Mouse (Mus musculus): ENCODE measurements around the gene Snrpa1.

The Snrpa1 gene

DNA sequence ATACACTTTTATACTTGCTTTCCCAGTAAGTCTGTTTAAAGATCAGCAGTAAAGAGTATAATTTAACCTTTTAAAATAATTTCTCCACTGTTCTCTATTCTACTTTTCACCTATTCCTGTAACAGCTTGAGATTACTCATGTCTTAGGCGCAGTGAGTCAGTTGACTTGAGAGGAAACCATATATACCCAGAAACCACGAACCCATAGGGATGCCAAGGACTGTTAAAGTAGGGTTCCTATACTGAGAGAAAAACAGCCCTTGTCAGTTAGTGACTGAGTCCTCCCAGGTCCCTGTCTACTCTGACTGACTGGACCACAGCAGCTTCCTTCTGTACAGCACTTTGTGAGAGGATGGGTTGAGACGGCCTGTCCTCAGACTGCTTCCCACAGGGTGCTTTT, 59.2 kb downstream of the Snrpa1 start:
- no peak for DNase-seq

GRCm38 (mm10) chr7:66118796-66119195, 60.0 kb downstream of the Snrpa1 start:
- DNase-seq, result no peak

DNA sequence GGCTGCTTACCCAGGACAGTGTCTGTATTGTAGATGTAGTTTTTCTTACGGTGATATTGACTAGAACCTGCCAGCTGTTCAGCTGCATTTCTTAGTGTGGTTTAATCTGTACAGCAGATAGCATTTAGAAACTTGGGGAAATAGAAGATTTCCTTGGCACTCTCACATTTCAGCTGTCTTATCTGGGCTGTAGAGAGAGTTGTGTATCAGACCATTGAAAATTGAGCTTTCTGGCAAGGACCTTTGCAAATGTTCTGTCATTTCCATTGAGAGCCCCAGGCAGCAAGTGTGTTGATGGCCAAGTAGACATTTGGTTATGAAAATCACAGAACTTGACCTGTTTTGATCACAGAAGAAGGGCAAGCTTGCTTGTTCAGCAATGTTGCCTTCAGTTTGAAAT, 61.3 kb downstream of the Snrpa1 start:
- peak; percentile 37 for DNase-seq

- DNase-seq, result no peak
These were observed 62.0 kb downstream of the Snrpa1 start for GRCm38 (mm10) chr7:66120702-66121396.
